Mouse (Mus musculus): ENCODE measurements around the gene Acot5. TPM values are rescaled to one million over a fixed set of nuclear protein-coding genes. Genes with fewer than 3 reads are reported as not detected.
"Not testable (repeated sequence)": the region's sequence is repeated elsewhere in the genome, so short reads cannot be mapped to it uniquely, and the experiment has no call there.

The Acot5 gene
- polyA plus RNA-seq, 1 experiment from 2014 or later = 0.14 TPM

DNA sequence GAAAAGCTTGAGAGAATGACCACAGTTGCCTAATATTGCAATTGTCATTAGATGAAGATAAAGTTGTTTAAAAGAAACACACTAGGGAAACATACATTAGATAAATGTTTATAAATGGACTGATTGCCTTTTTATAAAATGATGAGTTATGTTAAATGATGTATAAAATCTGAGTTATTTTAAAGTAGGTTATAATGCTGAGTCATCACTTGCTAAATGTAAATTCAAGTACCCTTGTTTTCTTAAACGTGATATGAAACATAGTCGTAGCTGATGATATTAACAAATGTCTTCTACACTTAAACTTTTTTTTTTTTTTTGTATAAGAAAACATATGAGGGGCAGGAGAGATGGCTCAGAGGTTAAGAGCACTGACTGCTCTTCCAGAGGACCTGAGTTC is 5.3 kb upstream of the Acot5 start:
- no peaks in the 10 kb centered on the region for H3K9me3 ChIP-seq
- no peak overlapping the region for H3K27ac ChIP-seq (replicated peaks)
- peaks cover 26% of the 10 kb centered on the region for H3K27me3 ChIP-seq
- no peak overlapping the region for H3K9ac ChIP-seq
- 90% methylated on average over 2 of the region's 2 CpGs for WGBS
- H3K4me1 ChIP-seq (replicated peaks) = no peaks in the 10 kb centered on the region
- no peak overlapping the region for H3K4me2 ChIP-seq
- H3K36me3 ChIP-seq = no peaks in the 10 kb centered on the region
- no peak for ATAC-seq (ENCODE audit: low read depth)
- H3K4me3 ChIP-seq = no peak overlapping the region

DNA sequence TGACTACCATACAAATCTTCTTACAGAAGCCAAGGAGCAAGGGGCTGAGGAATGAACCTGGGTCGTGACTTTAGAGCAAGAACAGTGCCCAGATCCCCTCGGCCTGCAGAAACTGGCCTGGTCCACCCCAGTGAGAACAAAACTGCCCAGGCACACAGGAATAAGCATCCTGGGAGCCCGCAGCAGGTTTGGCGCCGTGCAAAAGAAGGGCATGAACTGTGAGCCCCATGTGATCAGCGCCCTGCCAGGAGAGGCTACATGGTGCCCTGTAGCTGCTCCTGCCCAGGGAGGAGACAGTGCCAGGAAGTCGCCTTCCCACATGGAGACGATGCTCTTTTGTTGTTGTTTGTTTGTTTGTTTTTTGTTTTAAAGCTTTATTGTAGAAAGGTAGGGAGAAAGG is 4.5 kb upstream of the Acot5 start:
- Histone ChIP-seq H3K4me1 (replicated peaks) (peaks cover 4% of the 10 kb centered on the region; the same call in 1 of the 2 replicates), H3K9me3 (no peaks in the 10 kb centered on the region), H3K27ac (replicated peaks) (no peak overlapping the region), H3K27me3 (peaks cover 32% of the 10 kb centered on the region), H3K4me3 (no peak overlapping the region), H3K4me2 (no peak overlapping the region), H3K36me3 (no peaks in the 10 kb centered on the region), H3K9ac (no peak overlapping the region)
- 73% methylated on average over 8 of the region's 8 CpGs for WGBS
- ATAC-seq (ENCODE audit: low read depth) = no peak

DNA sequence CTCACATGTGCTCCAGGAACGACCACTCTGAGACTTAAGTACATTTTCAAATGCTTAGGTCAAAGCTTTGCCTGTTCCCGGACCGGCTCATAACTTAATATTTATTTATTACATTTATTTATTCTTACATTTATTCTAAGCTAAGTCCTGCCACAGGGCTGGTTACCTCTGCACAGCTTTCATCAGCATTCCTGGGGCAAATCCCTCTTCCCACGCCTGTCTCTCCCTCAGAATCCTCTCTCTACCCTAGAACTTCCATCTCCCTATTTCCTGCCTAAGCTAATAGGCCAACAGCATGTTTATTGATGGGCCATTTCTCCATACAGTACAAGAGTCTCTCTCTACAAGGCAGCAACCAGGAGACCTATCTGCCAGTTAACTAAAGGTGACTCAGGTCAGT is 1.4 kb upstream of the Acot5 start:
- no peak for ATAC-seq (ENCODE audit: low read depth)
- no peak overlapping the region for H3K27ac ChIP-seq (replicated peaks)
- H3K4me2 ChIP-seq = no peak overlapping the region
- no peak overlapping the region for H3K9ac ChIP-seq
- H3K4me3 ChIP-seq = no peak overlapping the region
- no peaks in the 10 kb centered on the region for H3K9me3 ChIP-seq
- no peaks in the 10 kb centered on the region for H3K36me3 ChIP-seq
- peaks cover 49% of the 10 kb centered on the region for H3K27me3 ChIP-seq
- 85% methylated on average over 4 of the region's 4 CpGs for WGBS
- peaks cover 4% of the 10 kb centered on the region; the same call in 1 of the 2 replicates for H3K4me1 ChIP-seq (replicated peaks)

DNA sequence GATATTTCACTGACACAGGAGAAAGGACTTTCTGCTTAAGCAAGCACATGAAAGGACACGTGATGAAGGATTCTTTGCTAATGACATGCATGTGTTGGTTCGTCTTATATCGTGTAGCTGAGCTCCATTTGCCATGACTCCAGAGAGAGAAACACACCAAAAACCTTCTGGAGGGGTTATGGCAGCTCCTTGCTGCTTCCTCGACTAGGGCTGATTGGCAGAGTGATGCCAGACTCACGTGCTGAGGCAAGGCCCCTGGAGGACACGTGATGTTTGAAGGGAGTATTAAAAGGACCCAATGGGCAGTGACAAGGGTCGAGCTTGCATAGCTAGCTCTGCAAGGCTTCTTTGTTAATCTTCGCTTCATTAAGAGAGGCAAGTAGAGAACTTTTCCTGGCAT is 829 bp upstream of the Acot5 start:
- Histone ChIP-seq H3K27ac (replicated peaks) (no peak overlapping the region), H3K36me3 (no peaks in the 10 kb centered on the region), H3K9me3 (no peaks in the 10 kb centered on the region), H3K4me3 (no peak overlapping the region), H3K9ac (no peak overlapping the region), H3K4me1 (replicated peaks) (peaks cover 4% of the 10 kb centered on the region; the same call in 1 of the 2 replicates), H3K4me2 (no peak overlapping the region), H3K27me3 (peaks cover 49% of the 10 kb centered on the region)
- ATAC-seq (ENCODE audit: low read depth) = no peak
- WGBS = 67% methylated on average over 8 of the region's 8 CpGs

DNA sequence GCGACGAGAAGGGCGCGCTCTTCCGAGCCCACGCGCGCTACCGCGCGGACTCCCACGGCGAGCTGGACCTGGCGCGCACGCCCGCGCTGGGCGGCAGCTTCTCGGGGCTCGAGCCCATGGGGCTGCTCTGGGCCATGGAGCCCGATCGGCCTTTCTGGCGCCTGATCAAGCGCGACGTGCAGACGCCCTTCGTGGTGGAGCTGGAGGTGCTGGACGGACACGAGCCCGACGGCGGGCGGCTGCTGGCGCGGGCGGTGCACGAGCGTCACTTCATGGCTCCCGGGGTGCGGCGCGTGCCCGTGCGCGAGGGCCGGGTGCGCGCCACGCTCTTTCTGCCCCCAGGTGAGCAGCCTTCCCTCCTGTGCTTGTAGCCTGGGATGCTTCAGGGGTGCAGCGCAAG is 457 bp downstream of the Acot5 start:
- not testable (repeated sequence) for H3K27ac ChIP-seq (replicated peaks); ATAC-seq (ENCODE audit: low read depth); H3K9me3 ChIP-seq; H3K36me3 ChIP-seq; H3K4me1 ChIP-seq (replicated peaks)
- peak overlapping the region; percentile 60 for H3K4me2 ChIP-seq
- H3K27me3 ChIP-seq = peaks cover 48% of the 10 kb centered on the region
- H3K9ac ChIP-seq = peak overlapping the region; percentile 54
- 3% methylated on average over 30 of the region's 52 CpGs for WGBS
- peak overlapping the region; percentile 42 for H3K4me3 ChIP-seq

DNA sequence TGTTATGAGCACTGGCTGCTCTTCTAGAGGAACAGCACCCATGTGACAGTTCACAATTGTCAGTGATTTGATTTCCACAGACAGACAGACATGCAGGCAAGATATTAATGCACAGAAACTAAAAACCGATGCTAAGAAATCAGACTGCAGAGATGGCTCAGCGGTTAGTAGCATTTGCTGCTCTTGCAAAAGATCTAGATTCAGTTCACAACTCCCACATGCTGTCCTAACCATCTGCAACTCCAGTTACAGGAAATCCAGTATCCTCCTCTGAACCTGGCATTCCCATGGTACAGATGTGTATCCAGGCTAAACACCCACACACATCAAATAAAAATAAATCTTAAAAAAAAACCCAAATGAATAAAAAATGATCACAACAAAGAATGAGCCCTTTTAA is 2.6 kb downstream of the Acot5 start:
- 90% methylated on average over 2 of the region's 2 CpGs for WGBS
- no peak overlapping the region for H3K4me3 ChIP-seq
- no peaks in the 10 kb centered on the region for H3K9me3 ChIP-seq
- no peak overlapping the region for H3K9ac ChIP-seq
- no peak for ATAC-seq (ENCODE audit: low read depth)
- peaks cover 44% of the 10 kb centered on the region for H3K27me3 ChIP-seq
- no peaks in the 10 kb centered on the region for H3K36me3 ChIP-seq
- H3K4me1 ChIP-seq (replicated peaks) = peaks cover 4% of the 10 kb centered on the region; the same call in 1 of the 2 replicates
- no peak overlapping the region for H3K4me2 ChIP-seq
- H3K27ac ChIP-seq (replicated peaks) = no peak overlapping the region

DNA sequence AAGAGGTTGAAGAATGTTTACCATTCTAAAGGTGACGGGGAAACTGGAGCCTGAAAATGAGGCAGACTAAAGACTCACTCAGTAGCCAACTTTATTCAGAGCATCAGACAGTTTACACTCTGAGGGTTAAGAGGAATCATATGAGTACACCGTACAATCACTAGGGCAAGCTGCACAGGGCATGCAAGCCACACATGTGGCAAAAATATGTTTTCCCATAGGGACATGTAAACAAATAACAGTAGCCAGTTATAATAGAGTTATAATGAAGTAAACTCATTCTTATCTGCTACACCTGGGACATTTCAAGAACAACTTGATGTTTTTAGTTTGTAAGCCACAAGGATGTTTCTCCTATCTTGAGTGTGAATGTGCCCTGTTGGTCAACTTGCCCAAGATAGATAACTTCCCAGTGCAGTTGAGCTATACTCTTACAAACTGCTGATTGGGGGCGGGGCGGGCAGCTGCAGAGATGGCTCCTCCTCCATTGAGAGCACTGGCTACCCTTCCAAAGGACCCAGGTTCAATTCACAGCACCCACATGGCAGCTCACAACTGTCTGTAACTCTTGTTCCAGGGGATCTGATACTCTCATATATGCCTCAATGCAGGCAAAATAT is 8.4 kb downstream of the Acot5 start:
- WGBS = 91% methylated on average over 4 of the region's 4 CpGs

DNA sequence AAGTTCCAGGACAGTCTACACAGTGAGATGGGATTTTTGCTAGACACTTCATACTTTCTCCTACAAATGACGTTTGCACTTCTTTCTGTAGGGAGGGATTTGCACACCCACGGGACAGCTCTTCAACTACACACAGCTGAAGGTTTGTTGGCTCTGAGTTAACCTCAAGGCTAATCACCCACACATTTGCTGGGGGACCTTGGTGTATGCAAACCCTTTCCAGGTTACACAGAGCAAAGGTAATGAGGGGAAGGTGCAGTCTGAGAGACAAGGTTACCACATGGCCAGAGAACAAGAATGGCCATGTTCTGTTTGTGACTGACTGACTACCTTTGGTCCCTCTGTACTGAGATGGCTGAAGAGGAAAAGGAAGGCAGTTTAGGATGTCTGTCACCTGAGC is 14.7 kb downstream of the Acot5 start:
- 89% methylated on average over 2 of the region's 2 CpGs for WGBS

More for the DNA sequence above, 8.4 kb downstream of the Acot5 start:
- H3K9me3 ChIP-seq = no peaks in the 10 kb centered on the region
- no peaks in the 10 kb centered on the region for H3K4me1 ChIP-seq (replicated peaks)
- no peak overlapping the region for H3K27ac ChIP-seq (replicated peaks)
- no peak overlapping the region for H3K4me3 ChIP-seq
- no peak overlapping the region for H3K9ac ChIP-seq
- no peaks in the 10 kb centered on the region for H3K36me3 ChIP-seq
- H3K27me3 ChIP-seq = no peaks in the 10 kb centered on the region
- no peak overlapping the region for H3K4me2 ChIP-seq
- no peak for ATAC-seq (ENCODE audit: low read depth)

DNA sequence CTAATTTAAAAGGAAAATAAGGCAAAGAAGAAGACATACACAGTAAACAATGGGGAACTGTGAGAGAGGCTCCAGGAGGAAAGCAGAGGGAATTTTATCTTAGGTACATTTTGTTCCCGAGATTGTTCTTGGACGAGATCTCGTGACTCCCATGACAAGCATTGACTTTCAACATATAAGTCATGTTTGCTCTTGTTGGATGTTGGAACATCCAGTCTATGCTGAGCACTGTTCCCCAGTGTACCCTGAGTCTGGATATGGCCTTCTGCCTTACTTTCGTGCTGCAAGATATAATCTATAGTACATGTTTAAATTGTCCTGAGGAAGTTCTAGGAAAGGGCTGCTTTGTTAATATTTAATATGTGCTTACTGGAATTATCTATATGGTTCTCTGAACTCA is 15.5 kb downstream of the Acot5 start:
- 86% methylated on average over 4 of the region's 4 CpGs for WGBS
- Histone ChIP-seq H3K27me3 (no peaks in the 10 kb centered on the region), H3K4me1 (replicated peaks) (no peaks in the 10 kb centered on the region), H3K9ac (no peak overlapping the region), H3K9me3 (peaks cover 6% of the 10 kb centered on the region), H3K4me3 (no peak overlapping the region), H3K36me3 (no peaks in the 10 kb centered on the region), H3K4me2 (no peak overlapping the region), H3K27ac (replicated peaks) (no peak overlapping the region)
- no peak for ATAC-seq (ENCODE audit: low read depth)

More for the DNA sequence above, 14.7 kb downstream of the Acot5 start:
- Histone ChIP-seq H3K4me3 (no peak overlapping the region), H3K36me3 (no peaks in the 10 kb centered on the region), H3K9ac (no peak overlapping the region), H3K27me3 (no peaks in the 10 kb centered on the region), H3K4me2 (no peak overlapping the region), H3K4me1 (replicated peaks) (no peaks in the 10 kb centered on the region), H3K27ac (replicated peaks) (no peak overlapping the region), H3K9me3 (no peaks in the 10 kb centered on the region)
- ATAC-seq (ENCODE audit: low read depth) = no peak

DNA sequence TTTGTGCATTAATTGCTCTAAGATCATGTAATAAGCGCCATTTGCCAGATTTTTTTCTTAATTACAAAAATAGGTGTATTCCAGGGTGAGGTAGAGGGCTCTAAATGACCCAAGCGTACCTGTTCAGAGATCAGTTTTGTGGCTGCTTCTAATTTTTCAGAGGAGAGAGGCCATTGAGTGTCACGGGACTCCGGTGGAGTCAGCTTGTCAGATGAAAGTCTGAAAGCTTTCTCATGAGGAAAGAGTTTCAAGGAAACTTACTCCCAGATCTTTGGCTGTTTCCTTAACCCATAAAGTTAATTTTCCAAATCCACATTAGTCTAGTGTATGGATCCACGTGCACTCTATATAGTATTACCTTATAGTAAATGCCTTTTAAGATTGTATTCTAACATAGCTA is 25.5 kb downstream of the Acot5 start:
- ATAC-seq (ENCODE audit: low read depth); H3K4me3 ChIP-seq: not testable (repeated sequence)
- WGBS = 90% methylated on average over 5 of the region's 5 CpGs

DNA sequence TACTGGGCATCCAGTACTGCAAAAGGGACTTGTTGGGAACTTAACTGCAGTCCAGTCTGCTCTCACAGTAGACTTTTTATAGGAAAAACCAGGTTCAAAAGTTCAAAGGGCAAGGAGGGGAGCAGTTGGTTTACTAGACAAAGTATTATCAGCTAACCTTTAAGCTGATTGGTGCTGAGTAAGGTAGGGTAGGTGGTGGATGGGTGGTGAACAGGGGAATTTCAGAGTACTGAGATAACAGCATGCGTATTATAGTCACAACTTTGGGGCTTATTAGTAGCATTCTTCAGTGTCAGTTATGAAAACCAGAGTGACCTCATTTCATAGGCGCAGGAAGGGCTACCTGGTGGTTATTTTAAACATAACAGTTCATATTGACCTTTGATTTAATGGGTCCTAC is 30.5 kb downstream of the Acot5 start:
- 0 out of 2 replicates have a peak, but pooled peaks cover 4% of the 10 kb centered on the region for H3K4me1 ChIP-seq (replicated peaks)
- no peak overlapping the region for H3K4me2 ChIP-seq
- no peaks in the 10 kb centered on the region for H3K9me3 ChIP-seq
- H3K27ac ChIP-seq (replicated peaks) = no peak overlapping the region
- H3K36me3 ChIP-seq = no peaks in the 10 kb centered on the region
- H3K4me3 ChIP-seq = no peak overlapping the region
- WGBS = 100% methylated on average over 2 of the region's 2 CpGs
- no peak overlapping the region for H3K9ac ChIP-seq
- H3K27me3 ChIP-seq = no peaks in the 10 kb centered on the region
- no peak for ATAC-seq (ENCODE audit: low read depth)

More for the DNA sequence above, 25.5 kb downstream of the Acot5 start:
- not testable (repeated sequence) for H3K36me3 ChIP-seq; H3K27ac ChIP-seq (replicated peaks); H3K4me2 ChIP-seq; H3K27me3 ChIP-seq; H3K4me1 ChIP-seq (replicated peaks); H3K9ac ChIP-seq
- peaks cover 35% of the 10 kb centered on the region for H3K9me3 ChIP-seq

DNA sequence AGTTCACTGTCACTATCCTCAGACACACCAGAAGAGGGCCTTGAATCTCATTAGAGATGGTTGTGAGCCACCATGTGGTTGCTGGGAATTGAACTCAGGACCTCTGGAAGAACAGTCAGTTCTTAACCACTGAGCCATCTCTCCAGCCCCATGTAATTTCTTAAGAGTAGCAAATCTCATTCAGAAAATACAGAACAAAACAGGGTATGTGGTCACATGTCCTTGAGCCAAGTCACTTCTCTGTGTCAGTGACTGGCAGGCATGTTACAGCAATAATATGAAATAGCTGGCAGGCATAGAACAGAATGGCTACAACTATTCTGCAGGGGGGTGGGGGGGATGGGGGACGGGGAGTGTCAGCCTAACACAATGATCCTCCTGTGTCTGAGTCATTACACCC is 30.9 kb downstream of the Acot5 start:
- no peaks in the 10 kb centered on the region for H3K27me3 ChIP-seq
- H3K9me3 ChIP-seq = no peaks in the 10 kb centered on the region
- WGBS = 39% methylated on average over 1 of the region's 1 CpGs
- 0 out of 2 replicates have a peak, but pooled peaks cover 4% of the 10 kb centered on the region for H3K4me1 ChIP-seq (replicated peaks)
- peak overlapping the region; percentile 73 for H3K4me2 ChIP-seq
- H3K36me3 ChIP-seq = no peaks in the 10 kb centered on the region
- no peak; the same call in 1 of the 2 replicates for ATAC-seq (ENCODE audit: low read depth)
- peak overlapping the region; percentile 53 for H3K4me3 ChIP-seq
- no peak overlapping the region for H3K27ac ChIP-seq (replicated peaks)
- H3K9ac ChIP-seq = no peak overlapping the region
